Mouse (Mus musculus) cerebellum, postnatal 14 days (tissue): ENCODE measurements around the gene Prr14.

Experiments
- DNase-seq, 2 experiments: peaks; one replicate each; pipeline ENCODE4 v3.0.0; 2021; ENCODE audit warnings: mixed read lengths in 2 of 2

The Prr14 gene

DNA sequence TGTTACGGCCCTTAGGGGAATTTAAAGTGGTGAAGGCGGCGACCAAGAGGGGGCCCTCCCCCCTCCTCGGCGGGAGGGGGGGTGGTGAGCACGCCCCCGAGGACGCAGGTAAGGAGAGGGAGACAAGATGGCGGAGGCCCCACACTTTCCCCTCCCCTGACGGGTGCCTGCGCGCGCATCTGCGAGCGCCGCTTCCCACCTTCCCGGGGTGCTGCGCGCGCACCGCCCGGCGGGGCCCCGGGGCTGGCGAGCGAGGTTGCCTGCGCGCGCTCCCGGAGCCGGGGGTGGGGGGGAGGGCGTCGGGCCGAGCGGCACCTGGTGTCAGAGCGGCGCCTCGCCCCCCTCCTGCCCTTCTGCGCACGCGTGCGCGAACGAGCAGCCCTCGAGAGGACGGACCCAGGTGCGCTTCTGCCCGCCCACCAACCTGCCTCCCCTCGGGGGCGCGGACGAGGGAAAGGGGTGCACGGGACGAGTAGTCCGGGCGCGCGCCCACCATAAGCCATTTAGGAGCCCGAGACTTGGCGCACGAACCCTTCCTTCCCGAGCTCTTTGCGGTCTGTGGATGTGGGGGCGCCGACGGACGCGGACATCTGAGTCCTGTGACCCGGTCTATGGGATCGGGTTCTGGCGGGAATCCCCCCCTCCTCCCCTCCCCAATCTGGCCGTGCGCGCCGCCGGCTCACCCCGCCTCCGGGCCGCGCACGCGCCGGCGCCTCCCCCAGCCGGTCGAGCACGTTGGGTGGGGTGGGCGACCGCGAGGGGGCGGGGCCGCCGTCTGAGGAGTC, 53.0 kb downstream of the Prr14 start:
- DNase-seq, result peak; percentile 94 to 95

DNA sequence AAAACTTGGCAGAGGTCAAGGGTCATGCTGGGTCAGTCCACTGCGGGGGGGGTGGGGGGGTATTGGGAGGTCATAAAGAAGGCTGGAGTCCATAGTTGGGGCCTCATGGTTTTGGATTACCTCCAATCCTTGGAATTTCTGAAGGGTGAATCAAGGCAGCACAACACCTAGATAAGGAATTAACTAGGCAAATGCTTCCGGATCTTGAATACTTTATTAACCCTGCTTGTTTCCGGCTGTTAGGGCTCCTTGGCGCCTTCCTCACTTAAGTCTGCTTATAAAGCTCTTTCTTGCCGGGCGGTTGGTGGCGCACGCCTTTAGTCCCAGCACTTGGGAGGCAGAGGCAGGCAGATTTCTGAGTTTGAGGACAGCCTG, 53.6 kb downstream of the Prr14 start:
- no peak for DNase-seq

DNA sequence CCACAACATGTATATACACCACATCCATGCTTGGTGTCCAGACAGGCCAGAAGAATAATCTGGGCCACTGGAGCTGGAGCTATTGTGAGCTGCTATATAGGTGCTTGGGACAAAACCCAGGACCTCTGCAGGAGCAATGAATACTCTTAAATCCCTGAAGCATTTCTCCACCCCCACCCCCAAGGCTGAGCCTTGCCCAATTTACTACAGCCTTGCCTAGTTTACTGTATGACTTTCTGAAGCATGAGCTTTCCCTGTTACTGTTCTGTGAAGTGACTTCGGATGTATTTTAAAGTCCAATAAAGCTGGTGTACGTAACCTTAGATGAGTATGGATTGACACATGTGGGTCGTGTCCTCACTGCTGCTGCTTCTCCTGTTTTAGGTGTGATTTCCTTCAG, 54.4 kb downstream of the Prr14 start:
- no peak for DNase-seq

DNA sequence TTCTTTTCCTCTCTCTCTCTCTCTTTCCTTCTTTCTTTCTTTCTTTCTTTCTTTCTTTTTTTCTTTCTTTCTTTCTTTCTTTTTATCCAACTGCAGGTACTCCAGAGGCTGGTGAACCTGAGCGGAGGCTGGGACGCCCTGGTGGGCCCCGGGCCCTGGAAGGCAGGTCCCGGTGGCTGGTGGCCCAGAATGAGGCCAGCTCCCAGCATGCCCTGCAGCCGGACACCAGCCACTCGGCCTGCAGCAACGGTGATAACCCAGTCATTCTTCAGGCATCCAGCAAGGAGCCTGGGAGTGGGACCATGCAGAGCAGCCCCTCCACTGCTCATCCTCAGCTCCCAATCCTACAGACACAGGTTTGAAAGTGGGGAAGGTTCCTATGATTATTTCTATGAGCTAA, 56.4 kb downstream of the Prr14 start:
- peak; percentile 23 to 42 for DNase-seq

DNA sequence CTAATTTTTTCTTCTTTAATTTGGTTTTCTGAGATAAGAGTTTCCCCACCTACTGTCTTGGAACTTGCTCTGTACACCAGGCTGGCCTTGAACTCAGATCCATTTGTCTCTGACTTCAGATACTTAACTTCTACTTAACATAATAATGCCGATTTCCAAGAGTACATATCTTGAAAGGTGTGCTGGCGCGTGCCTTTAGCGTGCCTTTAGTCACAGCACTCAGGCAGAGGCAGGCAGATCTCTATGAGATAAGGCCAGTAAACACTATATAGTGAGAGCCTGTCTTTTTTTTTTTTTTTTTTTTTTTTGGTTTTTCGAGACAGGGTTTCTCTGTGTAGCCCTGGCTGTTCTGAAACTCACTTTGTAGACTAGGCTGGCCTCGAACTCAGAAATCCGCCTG, 56.9 kb downstream of the Prr14 start:
- no peak for DNase-seq

DNA sequence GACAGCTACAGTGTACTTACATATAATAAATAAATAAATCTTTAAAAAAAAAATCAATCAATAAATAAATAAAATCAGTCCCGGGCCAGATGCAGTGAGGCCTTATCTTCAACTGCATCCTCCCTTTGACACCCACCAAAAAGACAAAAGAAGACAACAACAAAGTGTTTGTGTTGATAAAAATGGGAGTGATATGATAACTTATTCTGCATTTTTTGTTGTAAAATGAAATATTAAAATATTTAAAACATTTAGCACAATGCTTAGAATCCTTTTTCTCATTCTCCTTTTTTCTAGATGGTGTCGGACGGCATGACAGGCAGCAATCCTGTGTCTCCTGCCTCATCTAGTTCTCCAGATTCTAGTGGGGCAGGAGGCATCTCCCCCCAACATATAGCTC, 59.9 kb downstream of the Prr14 start, which contains the start of gene Gm42715:
Gm42715 (plus strand) TSS at position 301 of the 400 bp plus-strand sequence.
- DNase-seq, result no peak
